In genomic region chr7:134901992-134902391, GRCm38 (mm10) we compare ENCODE assay signal across 21 mouse cellular contexts. TPM values are rescaled to one million over a fixed set of nuclear protein-coding genes. Genes with fewer than 3 reads are reported as not detected.
"Had no signal": no experiment of that assay in that cellular context is flagged by ENCODE, and none has a peak within 500 bp of the region (broad histone marks: within the 10 kb centered on the region; RNA-seq: fewer than 3 reads in every experiment).

No protein-coding gene starts in this region.

- H3K9ac ChIP-seq: limb, embryonic 13.5 days; liver, embryonic 13.5 days; neural tube, embryonic 12.5 days; neural tube, embryonic 15.5 days had no signal

- H3K4me1 ChIP-seq: limb, embryonic 13.5 days; liver, embryonic 13.5 days; neural tube, embryonic 12.5 days; neural tube, embryonic 15.5 days had no signal

- H3K27me3 ChIP-seq: limb, embryonic 13.5 days; liver, embryonic 13.5 days; neural tube, embryonic 12.5 days; neural tube, embryonic 15.5 days had no signal

- H3K4me3 ChIP-seq: left cerebral cortex, adult 2 months; limb, embryonic 13.5 days; liver, embryonic 13.5 days; neural tube, embryonic 12.5 days; neural tube, embryonic 15.5 days had no signal

- DNase-seq: kidney, adult 11 months; layer of hippocampus, postnatal 36 days; left cerebral cortex, postnatal 4 days; liver, embryonic 13.5 days; lung, adult 2 months; lung, postnatal 14 days; lung, postnatal 4 days; midbrain, embryonic 14.5 days; right cerebral cortex, adult 18-20 months; right cerebral cortex, postnatal 14 days; right cerebral cortex, postnatal 4 days; thymus, adult 2 months; thymus, postnatal 14 days; thymus, postnatal 4 days had no signal

- H3K36me3 ChIP-seq: liver, embryonic 13.5 days; neural tube, embryonic 12.5 days; neural tube, embryonic 15.5 days had no signal

- H3K9me3 ChIP-seq: limb, embryonic 13.5 days; liver, embryonic 13.5 days; neural tube, embryonic 12.5 days; neural tube, embryonic 15.5 days had no signal

- H3K27ac ChIP-seq: left cerebral cortex, adult 2 months; limb, embryonic 13.5 days; liver, embryonic 13.5 days; neural tube, embryonic 12.5 days; neural tube, embryonic 15.5 days; stomach, postnatal 0 days had no signal

- H3K4me2 ChIP-seq: limb, embryonic 13.5 days; liver, embryonic 13.5 days; midbrain, embryonic 11.5 days; neural tube, embryonic 12.5 days; neural tube, embryonic 15.5 days had no signal

RNA-seq across cellular contexts. Expression of gene Fam196a, which starts 36.2 kb away (rescaled TPM):
- polyA plus RNA-seq: liver, adult 2 months; thymus, adult 2 months had no signal
